Mouse (Mus musculus) regulatory T cell (primary cell): ENCODE measurements at regions not wholly inside any gene's neighbourhood (a gene's known extent, or its start where the extent isn't known, plus 50 kb on each side); places are given as distances from the start of the nearest gene placed in this dataset.
"Not testable (repeated sequence)": the region's sequence is repeated elsewhere in the genome, so short reads cannot be mapped to it uniquely, and the experiment has no call there.

Experiments
- in situ Hi-C: fragments of 300-600 bp; cut with MboI, MseI; formaldehyde crosslinking; loops from one replicate; pipeline ENCODE4 v1.15.1; 2025; ENCODE audit warnings: high pct_unique_total_duplicates

- in situ Hi-C loops: no loop called here
These were observed 196.2 kb upstream of the Pcsk5 start for GRCm38 (mm10) chr19:18033599-18033998.

DNA sequence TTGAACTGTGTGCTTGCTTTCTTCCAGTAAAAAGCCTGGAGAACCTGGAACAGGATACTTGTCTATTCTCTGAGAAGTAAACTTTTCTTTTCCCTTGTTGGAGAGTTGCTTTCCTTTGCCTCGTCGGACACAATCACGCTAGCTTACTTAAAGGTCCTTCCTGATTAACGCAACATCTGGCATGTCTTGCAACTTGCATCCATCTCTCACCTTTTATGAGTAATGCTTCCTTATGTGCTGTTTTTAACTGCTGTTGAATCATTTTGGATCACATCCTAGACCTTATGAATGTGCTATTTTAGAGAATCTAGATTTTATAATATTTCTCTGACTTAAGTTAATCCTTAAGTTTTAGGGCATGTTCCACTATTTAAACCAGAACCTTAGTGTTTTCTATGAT, 188.4 kb upstream of the Pcsk5 start:
- in situ Hi-C loops: no loop called here

- in situ Hi-C loops: no loop called here
These were observed 182.9 kb upstream of the Pcsk5 start for GRCm38 (mm10) chr19:18020351-18020750.

DNA sequence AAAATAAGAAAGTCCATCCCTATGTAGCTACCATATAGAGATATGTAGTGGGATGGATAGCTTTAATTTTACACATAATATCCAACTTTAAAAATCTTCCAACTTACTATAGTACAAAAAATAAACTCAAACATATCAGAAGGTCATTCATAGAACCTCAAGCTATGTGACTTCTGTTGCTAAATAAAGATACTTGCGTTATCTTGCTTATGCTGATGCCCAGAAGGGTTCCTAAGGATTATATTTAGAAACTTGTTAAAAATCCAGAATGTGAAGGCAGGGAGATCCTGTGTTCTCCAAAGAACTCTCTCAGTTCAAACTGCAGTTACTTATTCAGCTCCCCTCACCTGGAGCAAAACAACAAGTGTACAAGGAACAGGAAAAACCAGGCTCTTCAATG, 177.9 kb upstream of the Pcsk5 start:
- in situ Hi-C loops: no loop called here

DNA sequence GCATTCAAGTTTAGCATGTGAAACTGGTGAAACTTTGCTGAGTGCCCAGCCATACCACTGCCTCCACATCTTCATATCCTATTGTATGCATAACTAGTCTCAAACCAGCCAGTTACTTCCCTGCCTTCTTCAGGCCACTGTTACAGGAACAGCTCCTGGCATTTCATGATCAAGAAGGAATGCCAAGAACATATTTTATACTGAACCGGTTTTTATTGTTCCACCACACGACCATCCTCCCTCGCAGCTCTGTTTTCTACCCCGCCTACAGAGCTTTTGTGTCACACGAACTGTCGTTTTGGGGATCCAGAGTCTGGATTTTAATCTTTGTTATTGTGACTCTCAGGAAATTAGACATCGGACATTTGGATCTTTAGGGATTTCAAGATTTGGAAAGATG, 174.6 kb upstream of the Pcsk5 start:
- in situ Hi-C loops: no loop called here

GRCm38 (mm10) chr19:17997561-17997960, 160.1 kb upstream of the Pcsk5 start:
- in situ Hi-C loops: no loop called here

DNA sequence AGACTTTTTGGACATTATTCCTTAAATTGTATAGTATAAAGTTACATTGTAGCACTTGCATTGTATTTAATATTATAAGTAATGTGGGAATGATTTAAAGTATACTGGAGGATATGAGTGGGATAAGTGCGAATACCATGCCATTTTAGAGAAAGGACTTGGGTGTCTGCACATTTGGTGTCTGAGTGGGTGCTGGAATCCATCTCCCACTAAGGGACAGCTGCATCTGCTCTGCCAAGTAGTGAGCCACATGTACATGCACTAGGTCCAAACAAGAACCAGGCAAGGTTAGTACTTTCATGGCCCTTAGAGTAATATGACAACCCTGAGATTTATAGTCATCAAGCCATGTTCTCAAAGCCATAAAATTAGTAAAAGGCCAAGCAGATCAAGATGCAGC, 146.0 kb upstream of the Pcsk5 start:
- in situ Hi-C loops: no loop called here

GRCm38 (mm10) chr19:17965566-17965965, 128.1 kb upstream of the Pcsk5 start:
- in situ Hi-C loops: loop anchor here (10.0 kb wide), 1 partner anchor 419 kb away; no protein-coding TSS in a partner anchor

DNA sequence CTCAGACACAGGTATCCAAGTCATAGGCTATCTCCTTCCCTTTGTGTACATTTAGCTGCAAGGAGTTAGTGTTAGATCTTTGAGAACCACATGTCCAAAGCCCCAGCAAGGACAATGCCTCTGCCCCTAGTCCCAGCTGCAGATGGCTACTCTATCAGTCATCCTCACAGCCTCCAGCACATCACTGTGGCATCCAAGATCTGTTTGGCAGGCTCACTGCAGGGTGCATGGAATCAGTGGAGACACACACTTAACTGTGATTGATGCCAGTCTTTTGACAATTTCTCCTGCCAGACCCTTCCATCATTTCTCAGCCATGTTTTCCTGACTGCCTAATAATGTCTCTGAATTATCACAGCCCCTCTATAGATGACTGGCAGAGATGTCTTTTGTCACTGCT, 121.0 kb upstream of the Pcsk5 start:
- in situ Hi-C loops: loop anchor here (10.0 kb wide), 1 partner anchor 936 kb away; no protein-coding TSS in a partner anchor

DNA sequence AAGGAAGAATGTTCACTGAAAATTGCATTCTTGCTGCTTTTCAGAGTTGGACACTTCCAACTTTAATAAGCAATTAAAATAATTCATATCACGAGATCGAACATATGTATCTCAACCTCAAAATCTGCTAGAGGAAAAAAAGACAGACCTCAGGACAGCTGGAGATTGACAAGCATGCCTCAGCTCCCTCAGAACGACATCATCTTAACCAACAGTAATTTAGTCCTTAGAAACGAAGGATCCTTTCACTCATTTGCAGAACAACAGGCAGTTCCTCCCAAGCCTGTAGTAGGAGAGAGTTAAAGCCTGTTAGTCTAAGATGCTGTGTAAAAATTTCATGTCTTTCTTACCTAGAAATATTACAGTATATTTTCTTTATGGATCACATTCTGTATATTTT, 95.2 kb upstream of the Pcsk5 start:
- in situ Hi-C loops: no loop called here

- in situ Hi-C loops: not testable (repeated sequence)
These were observed 89.7 kb upstream of the Pcsk5 start for GRCm38 (mm10) chr19:17927121-17927520.

- in situ Hi-C loops: no loop called here
These were observed 70.1 kb upstream of the Pcsk5 start for GRCm38 (mm10) chr19:17907579-17907978.

GRCm38 (mm10) chr19:17904120-17904519, 66.7 kb upstream of the Pcsk5 start:
- in situ Hi-C loops: no loop called here

GRCm38 (mm10) chr19:17892615-17893014, 55.2 kb upstream of the Pcsk5 start:
- in situ Hi-C loops: no loop called here
